Mouse (Mus musculus) hindbrain, embryonic 12.5 days (tissue): Measurements from ENCODE around the gene Abcb1a. TPM values are rescaled to one million over a fixed set of nuclear protein-coding genes. Genes with fewer than 3 reads are reported as not detected.
"Not testable (repeated sequence)": the region's sequence is repeated elsewhere in the genome, so short reads cannot be mapped to it uniquely, and the experiment has no call there.

Source experiments
- ATAC-seq: fragments of 200-750 bp; cut with Nextera tagmentation; 2 replicates; pipeline ENCODE4 v1.8.0; 2017; ENCODE audit warnings: moderate TSS enrichment; ENCODE audit not compliant: low FRiP score
- H3K27ac ChIP-seq: fragments of 300-500 bp; sonication (generic); 2 replicates; pipeline ENCODE4 v1.5.1; 2016; ENCODE audit warnings: mild to moderate bottlenecking
- H3K27me3 ChIP-seq: fragments of 300-500 bp; sonication (generic); 2 replicates; pipeline ENCODE4 v1.6.1; 2016; ENCODE audit warnings: mild to moderate bottlenecking
- H3K36me3 ChIP-seq: fragments of 300-500 bp; sonication (generic); 2 replicates; pipeline ENCODE4 v1.6.1; 2016; ENCODE audit warnings: mild to moderate bottlenecking
- H3K4me1 ChIP-seq: fragments of 300-500 bp; sonication (generic); 2 replicates; pipeline ENCODE4 v1.6.1; 2016
- H3K4me2 ChIP-seq: fragments of 300-500 bp; sonication (generic); replicated peaks from 2 replicates; pipeline ENCODE4 v1.6.1; 2016; ENCODE audit warnings: mild to moderate bottlenecking
- H3K4me3 ChIP-seq: fragments of 300-500 bp; sonication (generic); 2 replicates; pipeline ENCODE4 v1.5.1; 2016; ENCODE audit warnings: mild to moderate bottlenecking
- H3K9ac ChIP-seq: fragments of 300-500 bp; sonication (generic); 2 replicates; pipeline ENCODE4 v1.6.1; 2016; ENCODE audit warnings: mild to moderate bottlenecking, moderate library complexity
- H3K9me3 ChIP-seq: fragments of 300-500 bp; sonication (generic); replicated peaks from 2 replicates; pipeline ENCODE4 v1.6.1; 2016; ENCODE audit warnings: mild to moderate bottlenecking
- WGBS: fragments of 180-500 bp; shearing (Covaris S2); methylation state at CpG from one replicate; pipeline ENCODE4 v1.1.7; 2016; 5-methylcytosine and 5-hydroxymethylcytosine counted together
- polyA plus RNA-seq: library from polyadenylated mRNA; unstranded; fragments of >200 nt; fragmentation: Nextera tagmentation; extraction: Ambion mirVana; gene quantifications from 2 replicates; pipeline ENCODE4 v1.2.1, GENCODE M21; 2016

The Abcb1a gene
- polyA plus RNA-seq, 1 experiment from 2014 or later = 0.48 TPM

GRCm38 (mm10) chr5:8736389-8736788, 76.5 kb downstream of the Abcb1a start:
- no peaks in the 10 kb centered on the region for H3K9me3 ChIP-seq
- H3K9ac ChIP-seq = no peak overlapping the region
- no peaks in the 10 kb centered on the region for H3K36me3 ChIP-seq
- H3K4me1 ChIP-seq = no peaks in the 10 kb centered on the region
- H3K4me2 ChIP-seq = no peak overlapping the region
- ATAC-seq = no peak
- no peaks in the 10 kb centered on the region for H3K27me3 ChIP-seq
- H3K4me3 ChIP-seq = no peak overlapping the region
- no peak overlapping the region for H3K27ac ChIP-seq
- WGBS = 77% methylated on average over 4 of the region's 4 CpGs

GRCm38 (mm10) chr5:8737062-8737461, 77.2 kb downstream of the Abcb1a start:
- no peaks in the 10 kb centered on the region for H3K27me3 ChIP-seq
- ATAC-seq = no peak
- H3K4me2 ChIP-seq = no peak overlapping the region
- no peak overlapping the region for H3K9ac ChIP-seq
- no peak overlapping the region for H3K4me3 ChIP-seq
- 96% methylated on average over 4 of the region's 4 CpGs for WGBS
- H3K4me1 ChIP-seq = no peaks in the 10 kb centered on the region
- H3K27ac ChIP-seq = no peak overlapping the region
- H3K9me3 ChIP-seq = no peaks in the 10 kb centered on the region
- no peaks in the 10 kb centered on the region for H3K36me3 ChIP-seq

GRCm38 (mm10) chr5:8747244-8747643, 87.4 kb downstream of the Abcb1a start:
- ATAC-seq, H3K4me2 ChIP-seq, H3K4me3 ChIP-seq, H3K9ac ChIP-seq, H3K36me3 ChIP-seq, H3K27ac ChIP-seq, H3K4me1 ChIP-seq, H3K27me3 ChIP-seq, H3K9me3 ChIP-seq: not testable (repeated sequence)
- WGBS = 92% methylated on average over 13 of the region's 13 CpGs

- no peak overlapping the region for H3K9ac ChIP-seq
- H3K36me3 ChIP-seq = no peaks in the 10 kb centered on the region
- no peaks in the 10 kb centered on the region for H3K4me1 ChIP-seq
- no peak for ATAC-seq
- H3K27ac ChIP-seq = no peak overlapping the region
- H3K4me3 ChIP-seq = no peak overlapping the region
- no peaks in the 10 kb centered on the region for H3K27me3 ChIP-seq
- WGBS = 73% methylated on average over 3 of the region's 3 CpGs
- H3K4me2 ChIP-seq = no peak overlapping the region
- no peaks in the 10 kb centered on the region for H3K9me3 ChIP-seq
Observed at GRCm38 (mm10) chr5:8772866-8773265, 113.0 kb downstream of the Abcb1a start.

- WGBS = 88% methylated on average over 2 of the region's 2 CpGs
- no peaks in the 10 kb centered on the region for H3K27me3 ChIP-seq
- H3K9me3 ChIP-seq = no peaks in the 10 kb centered on the region
- no peaks in the 10 kb centered on the region for H3K36me3 ChIP-seq
- no peak overlapping the region for H3K4me3 ChIP-seq
- no peak for ATAC-seq
- no peaks in the 10 kb centered on the region for H3K4me1 ChIP-seq
- no peak overlapping the region for H3K9ac ChIP-seq
- H3K27ac ChIP-seq = no peak overlapping the region
- no peak overlapping the region for H3K4me2 ChIP-seq
Observed at GRCm38 (mm10) chr5:8778311-8778710, 118.4 kb downstream of the Abcb1a start.

- Histone ChIP-seq H3K4me2 (no peak overlapping the region), H3K27me3 (no peaks in the 10 kb centered on the region), H3K9ac (no peak overlapping the region), H3K4me1 (no peaks in the 10 kb centered on the region), H3K9me3 (no peaks in the 10 kb centered on the region), H3K27ac (no peak overlapping the region), H3K36me3 (no peaks in the 10 kb centered on the region), H3K4me3 (no peak overlapping the region)
- no peak for ATAC-seq
- WGBS = 83% methylated on average over 2 of the region's 2 CpGs
Observed at GRCm38 (mm10) chr5:8778751-8779150, 118.9 kb downstream of the Abcb1a start.

GRCm38 (mm10) chr5:8792281-8792680, 132.4 kb downstream of the Abcb1a start:
- Histone ChIP-seq H3K4me1 (no peaks in the 10 kb centered on the region), H3K27me3 (no peaks in the 10 kb centered on the region), H3K9ac (no peak overlapping the region), H3K27ac (no peak overlapping the region), H3K36me3 (no peaks in the 10 kb centered on the region), H3K4me2 (no peak overlapping the region), H3K9me3 (no peaks in the 10 kb centered on the region), H3K4me3 (no peak overlapping the region)
- ATAC-seq = no peak
- 85% methylated on average over 4 of the region's 4 CpGs for WGBS

Other genes with a start within 250 kb of the Abcb1a start
- gene Dbf4, start 237.4 kb upstream of the Abcb1a start, polyA plus RNA-seq = 39.9 and 41.7 TPM in 2 replicates
- gene Slc25a40, start 237.2 kb upstream of the Abcb1a start, polyA plus RNA-seq = 9.7 and 10.3 TPM in 2 replicates
- 25.8 and 28.2 TPM in 2 replicates for gene Rundc3b, start 37.1 kb upstream of the Abcb1a start, polyA plus RNA-seq
- gene Abcb1b, start 138.1 kb downstream of the Abcb1a start, polyA plus RNA-seq = 1.1 and 1.2 TPM in 2 replicates
- 0.39 and 1.3 TPM in 2 replicates for gene Abcb4, start 233.6 kb downstream of the Abcb1a start, polyA plus RNA-seq